Mouse (Mus musculus) kidney, adult 11 months (tissue): ENCODE measurements around the gene Tymp.

Source experiments
- DNase-seq: peaks from one replicate; pipeline ENCODE4 v3.0.0; 2022

Tymp gene

DNA sequence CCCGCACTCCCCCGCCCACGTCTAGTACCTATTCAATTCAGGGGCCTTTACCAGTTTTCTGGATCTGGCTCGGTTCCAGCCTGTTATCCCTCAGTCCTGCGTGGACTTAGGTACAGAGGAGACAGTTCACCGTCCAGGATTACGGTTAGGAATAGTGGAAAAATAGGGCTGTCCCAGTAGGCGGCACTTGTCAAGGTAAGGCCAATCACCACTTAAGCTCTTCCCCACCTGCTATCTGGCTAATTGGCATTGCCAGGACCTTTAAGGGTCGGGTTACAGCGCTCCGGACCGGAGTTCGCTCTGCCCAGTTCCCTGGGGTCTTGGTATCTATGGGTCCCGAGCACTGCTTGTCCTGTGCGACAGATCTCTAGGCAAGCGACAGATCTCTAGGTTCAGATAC lies at the start of gene Tymp:
Gene Tymp, minus strand, starts transcription at position 83 of the 400 bp plus-strand sequence.
- DNase-seq: peak; percentile 27

DNA sequence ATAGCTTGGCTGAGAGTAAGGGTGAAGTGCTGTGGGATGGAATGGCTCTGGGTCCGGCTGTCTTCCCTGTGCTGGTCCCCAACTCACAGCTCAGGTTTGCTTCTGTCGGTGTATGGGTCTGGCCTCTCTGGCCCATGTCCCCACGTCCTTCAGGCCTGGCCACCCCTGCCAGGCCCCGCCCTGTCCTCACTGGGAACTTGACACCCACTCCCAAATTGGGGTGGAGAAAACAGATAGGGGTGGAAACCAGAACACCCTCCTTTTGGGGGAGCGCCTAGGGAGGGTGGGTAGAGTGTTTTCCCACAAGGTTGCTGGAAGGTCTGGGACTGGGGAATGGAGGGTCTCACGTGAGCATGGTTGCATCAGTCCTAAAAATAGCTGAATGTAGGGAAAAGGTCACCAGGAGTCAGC lies 48.9 kb upstream of the Tymp start, which contains the start of gene Cpt1b:
Gene Cpt1b, minus strand, starts transcription at position 153 of the 411 bp plus-strand sequence.
- peak; percentile 82 for DNase-seq

DNA sequence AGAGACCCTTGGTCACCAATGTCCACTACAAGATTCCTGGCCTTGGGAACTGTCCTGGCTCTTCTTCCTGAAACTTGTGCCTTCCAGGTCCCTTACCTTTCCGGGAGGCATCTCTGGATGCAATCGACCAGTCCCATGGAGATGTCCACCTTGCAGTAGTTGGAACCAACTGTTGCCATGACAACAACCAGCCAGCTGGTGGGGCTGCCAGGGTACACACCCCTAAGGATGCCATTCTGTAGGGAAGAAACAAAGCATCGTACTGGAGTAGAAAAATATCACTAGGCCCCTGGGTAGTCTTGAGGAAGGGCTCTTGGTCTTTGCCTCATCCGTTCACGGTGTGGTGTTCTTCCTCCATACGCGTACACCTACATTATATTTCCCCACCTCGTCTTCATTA lies 47.8 kb upstream of the Tymp start:
- no peak for DNase-seq

DNA sequence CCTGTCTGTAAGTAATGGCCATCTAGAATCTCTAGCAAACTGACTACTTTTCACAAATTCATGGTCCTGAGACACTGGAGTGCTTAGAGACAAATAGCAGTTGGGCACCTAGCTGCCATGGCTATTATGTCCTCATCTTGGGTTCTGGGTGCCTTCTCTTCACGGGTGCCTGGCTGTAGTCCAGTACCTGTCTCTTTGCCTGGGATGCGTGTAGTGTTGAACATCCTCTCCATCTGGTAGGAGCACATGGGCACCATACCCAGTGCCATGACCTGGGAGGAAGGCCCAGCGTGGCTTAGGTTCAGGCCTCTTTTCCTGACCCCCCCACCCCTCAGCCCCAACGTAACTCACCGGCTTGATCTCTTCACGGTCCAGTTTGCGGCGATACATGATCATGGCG lies 45.1 kb upstream of the Tymp start:
- no peak for DNase-seq

DNA sequence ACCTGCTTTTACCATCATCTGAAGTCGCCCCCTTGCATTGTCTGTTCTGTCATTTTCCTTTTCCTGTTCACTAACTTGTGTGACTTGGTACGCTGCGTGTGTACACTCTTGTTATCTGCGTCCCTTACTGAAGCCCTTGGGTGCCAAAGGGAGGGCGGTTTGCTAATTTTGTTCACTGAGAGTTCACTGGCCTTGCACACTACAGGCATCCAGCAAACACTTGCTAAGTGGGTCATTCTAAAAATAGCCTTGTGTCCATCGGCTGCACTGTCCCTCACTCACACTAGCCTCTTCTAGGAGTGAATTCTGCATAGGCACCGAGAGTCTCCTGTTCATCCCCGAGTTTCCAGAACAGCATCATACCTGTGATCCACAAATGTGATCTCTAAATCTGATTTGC lies 38.4 kb upstream of the Tymp start:
- no peak for DNase-seq

DNA sequence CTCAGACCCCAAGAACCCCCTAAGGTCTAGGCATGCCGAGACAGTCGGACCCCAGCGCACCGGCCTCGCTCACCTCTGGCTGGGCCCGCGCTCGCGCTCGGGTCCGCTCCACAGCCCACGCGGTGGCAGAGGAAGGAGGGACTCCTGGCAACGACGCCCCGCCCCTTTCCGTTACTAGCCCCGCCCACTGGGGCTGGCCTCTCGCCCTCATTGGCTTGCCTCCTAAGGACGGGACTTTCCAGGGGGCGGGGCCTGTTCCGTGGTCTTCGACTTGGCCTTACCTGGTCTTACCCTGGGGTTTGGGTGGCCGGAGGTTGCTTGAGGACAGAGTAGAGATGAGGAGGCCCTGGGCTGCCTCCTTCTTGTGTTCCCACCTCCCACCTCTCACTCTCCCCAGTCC lies 33.3 kb upstream of the Tymp start, which contains the start of gene Syce3:
Gene Syce3, minus strand, starts transcription at position 386 of the 400 bp plus-strand sequence.
- no peak for DNase-seq

DNA sequence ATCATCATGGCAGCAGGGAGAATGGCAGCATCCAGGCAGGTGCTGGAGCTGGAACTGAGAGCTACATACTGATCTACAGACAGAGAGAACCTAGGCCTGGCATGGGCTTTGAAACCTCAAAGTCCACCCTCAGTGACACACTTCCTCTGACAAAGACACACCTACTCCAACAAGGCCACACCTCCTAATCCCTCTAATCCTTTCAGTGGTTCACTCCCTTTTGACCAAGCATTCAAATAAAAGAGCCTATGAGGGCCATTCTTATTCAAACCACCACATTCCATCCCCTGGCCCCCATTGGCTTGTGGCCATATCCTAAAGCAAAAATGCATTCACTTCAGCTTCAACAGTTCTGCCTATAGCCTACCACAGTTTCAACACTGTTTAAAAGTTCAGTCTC lies 29.9 kb upstream of the Tymp start:
- DNase-seq: no peak

DNA sequence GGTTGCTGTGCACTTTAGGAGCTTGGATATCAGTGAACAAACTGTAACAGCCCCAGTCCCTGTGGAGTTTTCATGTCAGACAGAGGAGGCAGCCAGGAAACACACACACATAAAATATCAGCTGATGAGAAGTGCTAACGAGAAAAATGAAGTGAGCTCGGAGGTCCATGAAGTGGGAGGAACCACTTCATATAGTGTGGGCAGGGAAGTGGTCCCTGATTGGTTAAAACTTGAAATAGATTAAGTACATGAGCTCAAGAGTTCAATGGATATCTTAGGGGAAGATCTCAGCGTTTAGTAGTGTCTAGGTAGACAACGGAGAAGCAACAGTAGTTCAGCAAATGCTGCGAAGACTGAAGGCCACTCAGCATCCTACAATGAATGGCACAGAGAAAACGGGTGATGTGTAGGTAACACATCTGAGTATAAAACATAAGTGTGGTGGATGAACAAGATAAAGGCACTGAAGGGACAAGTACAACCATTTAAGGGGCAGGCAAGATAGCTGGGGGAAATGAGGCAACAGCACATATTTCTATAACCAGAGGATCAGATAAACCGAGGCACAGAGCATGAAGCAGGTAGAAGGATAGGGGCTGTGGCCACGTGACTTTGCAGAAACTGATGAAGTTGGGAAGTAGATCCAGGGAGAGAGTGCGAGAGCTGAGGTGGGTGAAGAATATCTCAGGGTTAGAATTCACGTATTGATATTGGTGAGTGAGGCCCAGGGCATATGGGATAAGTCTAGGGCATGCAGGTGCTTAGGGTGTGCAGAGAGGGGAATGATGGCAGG lies 28.2 kb upstream of the Tymp start:
- no peak for DNase-seq

DNA sequence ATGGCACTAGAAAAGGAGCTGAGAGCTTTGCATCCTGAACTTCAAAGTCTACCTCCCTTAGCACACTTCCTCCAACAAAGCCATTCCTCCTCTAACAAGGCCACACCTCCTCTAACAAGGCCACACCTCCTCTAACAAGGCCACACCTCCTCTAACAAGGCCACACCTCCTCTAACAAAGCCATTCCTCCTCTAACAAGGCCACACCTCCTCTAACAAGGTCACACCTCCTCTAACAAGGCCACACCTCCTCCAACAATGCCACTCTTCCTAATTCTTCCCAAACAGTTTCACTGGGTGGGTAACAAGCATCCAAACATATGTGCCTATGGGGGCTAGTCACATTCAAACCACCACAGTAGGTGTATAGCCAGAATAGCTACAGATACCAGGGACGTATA lies 25.6 kb upstream of the Tymp start:
- no peak for DNase-seq

DNA sequence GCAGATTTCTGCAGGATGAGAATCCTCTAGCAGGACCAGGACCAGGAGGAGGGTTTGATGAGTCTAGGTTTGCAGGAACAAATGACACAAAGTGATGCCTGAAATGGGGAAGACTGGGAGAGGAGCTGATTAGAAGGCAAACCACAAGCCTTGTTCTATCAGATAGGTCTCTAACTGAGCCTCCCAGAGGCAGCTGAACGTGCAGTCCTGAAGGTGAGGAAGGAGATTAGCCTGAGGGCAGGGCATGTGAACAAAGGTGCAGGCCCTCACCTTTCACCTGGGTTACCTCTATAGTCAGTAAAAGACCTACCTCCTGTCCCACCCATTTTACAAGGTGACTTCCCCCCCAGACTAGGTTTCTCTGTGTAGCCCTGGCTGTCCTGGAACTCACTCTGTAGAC lies 22.9 kb upstream of the Tymp start:
- no peak for DNase-seq

DNA sequence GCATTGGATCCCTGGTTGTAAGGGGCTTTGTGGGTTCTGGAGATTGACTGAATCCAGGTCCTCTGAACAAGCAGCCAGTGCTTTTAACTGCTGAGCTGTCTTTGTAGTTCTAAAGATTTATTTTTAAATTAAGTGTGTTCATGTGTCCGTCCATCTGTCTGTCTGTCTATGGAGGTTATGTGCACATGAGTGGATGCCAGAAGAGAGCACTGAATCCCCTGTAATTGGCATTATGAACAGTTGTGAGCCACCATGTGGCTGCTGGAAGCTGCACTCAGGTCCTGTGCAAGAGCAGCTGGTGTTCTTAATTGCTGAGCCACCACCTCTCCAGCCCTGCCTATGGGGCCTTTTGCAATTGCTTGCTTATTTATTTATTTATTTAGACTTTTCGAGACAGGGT lies 21.3 kb upstream of the Tymp start:
- DNase-seq: no peak

DNA sequence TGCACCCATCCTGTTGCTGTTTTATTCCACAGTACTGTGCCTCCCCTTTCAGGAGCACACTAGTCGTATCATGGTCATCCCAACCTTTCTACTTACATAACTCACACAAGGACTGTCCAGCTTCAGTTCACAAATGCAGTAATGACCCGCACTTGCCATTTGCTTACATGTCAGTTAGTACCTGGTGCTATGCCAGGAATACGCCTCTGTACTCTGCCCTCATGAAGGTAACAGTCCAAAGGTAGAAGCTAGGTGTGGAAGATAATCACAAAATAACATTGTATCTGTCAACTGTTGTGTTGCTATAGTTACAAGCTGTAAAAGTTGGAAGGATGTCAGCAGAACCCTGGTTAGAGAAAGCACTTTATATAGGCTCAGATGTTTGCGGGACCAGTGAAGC lies 20.0 kb upstream of the Tymp start:
- peak; percentile 68 for DNase-seq

DNA sequence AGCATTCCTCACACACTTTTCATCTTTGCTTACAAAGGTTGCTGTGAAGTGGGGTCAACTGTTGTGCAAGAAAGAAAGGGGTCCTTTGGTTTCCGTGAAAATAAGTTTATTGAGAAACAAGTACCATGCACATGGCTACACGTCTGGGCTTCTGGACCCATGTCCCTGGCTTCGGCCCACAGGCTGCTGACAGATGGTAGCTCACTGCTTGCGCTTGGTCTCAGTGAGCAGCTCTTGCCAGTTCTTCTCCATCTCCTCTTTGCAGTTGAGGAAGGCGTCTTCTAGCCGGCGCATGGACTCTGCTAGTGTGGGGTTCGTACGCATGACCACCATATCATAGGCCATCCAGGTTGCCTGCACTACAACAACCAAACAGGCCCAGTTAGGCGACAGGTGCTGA lies 13.2 kb upstream of the Tymp start:
- DNase-seq: no peak

DNA sequence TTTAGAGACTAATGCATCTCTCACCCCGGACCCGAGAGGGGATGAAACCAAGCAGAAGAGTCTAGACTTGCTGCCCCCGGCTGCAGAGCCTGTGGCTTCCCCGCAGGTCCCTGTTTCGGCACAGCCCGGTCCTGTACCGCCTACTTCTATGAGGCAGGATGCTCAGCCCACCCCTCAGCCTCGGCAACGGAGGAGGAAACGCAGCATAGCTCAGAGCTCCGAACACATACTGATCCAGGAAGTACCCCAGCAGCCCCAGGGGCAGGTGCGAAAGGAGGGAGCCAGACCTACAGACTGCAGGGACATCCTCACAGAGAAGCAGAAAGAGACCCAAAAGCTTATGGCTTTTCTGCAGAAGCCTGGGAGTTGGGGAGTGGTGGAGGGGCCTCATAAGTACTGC lies 10.3 kb upstream of the Tymp start:
- DNase-seq: no peak

DNA sequence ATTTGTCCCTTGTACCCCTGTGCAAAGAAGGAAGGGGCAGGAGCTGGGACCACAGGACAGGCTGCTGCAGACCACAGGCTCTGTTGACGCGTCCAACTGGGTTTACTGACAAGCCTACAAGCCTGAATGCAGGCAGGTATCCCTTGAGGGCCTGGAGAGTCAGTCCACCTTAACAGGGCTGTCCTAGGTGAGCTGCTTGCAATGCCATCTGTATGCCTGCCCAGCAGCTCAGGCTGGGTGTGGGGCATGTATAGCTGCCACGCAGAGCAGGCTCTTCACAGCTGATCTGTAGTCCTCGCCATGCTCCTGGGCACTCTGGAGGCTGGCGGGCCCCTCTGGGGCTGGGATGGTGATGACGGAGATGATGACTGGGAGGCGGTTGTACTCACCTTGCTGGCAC lies 7.8 kb upstream of the Tymp start, which contains the start of gene Klhdc7b:
Gene Klhdc7b, plus strand, starts transcription at position 301 of the 400 bp plus-strand sequence.
- no peak for DNase-seq

DNA sequence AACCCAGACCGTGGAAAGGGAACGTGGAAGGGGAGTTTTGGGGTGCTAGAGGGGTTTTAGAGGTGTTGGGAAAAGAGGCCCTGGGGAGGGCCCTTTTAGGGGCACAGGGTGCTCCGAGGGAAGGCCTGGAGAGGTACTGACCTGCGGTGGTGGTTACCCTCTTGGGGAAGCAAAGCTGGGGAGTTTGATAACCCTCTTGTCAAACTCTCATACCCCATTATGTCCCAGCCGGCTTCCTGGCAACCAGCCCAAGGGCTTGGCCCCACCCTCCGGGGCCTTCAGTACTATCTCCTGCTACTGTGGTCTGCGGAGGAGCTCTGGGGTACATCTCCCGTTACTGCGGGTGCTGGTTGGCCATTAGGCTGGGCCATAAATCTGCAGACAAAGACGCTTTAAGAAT lies 2.6 kb upstream of the Tymp start:
- DNase-seq: no peak

DNA sequence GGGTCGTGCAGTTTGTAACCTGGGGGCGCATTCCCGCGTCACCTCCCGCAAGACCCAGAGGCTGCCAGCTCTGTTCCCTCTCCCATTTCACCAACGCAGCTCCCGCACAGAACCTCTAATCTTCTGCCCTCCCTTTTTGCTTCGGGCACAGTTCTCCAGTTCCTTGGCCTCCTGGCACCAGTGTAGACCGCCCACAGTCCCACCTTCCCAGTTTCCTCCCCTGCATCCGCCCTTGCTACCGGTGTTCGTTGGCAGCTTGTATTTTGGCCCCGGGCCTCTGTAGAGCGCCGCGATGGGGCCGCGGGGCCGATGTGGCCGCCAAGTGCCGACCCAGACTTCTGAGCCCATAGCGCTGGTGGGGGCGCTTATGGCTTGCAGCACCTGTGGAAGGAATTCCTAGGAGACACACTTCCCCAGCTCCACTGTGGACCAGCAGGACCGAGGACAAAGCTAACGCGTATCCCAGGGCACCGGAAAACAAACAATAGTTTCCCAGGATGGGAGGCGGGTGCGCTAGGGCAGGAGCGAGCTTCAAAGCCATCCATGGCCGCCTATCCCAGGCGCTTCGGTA lies 2.1 kb upstream of the Tymp start, which contains the start of gene Odf3b:
Gene Odf3b, minus strand, starts transcription at position 452 of the 571 bp plus-strand sequence.
- peak; percentile 33 for DNase-seq

DNA sequence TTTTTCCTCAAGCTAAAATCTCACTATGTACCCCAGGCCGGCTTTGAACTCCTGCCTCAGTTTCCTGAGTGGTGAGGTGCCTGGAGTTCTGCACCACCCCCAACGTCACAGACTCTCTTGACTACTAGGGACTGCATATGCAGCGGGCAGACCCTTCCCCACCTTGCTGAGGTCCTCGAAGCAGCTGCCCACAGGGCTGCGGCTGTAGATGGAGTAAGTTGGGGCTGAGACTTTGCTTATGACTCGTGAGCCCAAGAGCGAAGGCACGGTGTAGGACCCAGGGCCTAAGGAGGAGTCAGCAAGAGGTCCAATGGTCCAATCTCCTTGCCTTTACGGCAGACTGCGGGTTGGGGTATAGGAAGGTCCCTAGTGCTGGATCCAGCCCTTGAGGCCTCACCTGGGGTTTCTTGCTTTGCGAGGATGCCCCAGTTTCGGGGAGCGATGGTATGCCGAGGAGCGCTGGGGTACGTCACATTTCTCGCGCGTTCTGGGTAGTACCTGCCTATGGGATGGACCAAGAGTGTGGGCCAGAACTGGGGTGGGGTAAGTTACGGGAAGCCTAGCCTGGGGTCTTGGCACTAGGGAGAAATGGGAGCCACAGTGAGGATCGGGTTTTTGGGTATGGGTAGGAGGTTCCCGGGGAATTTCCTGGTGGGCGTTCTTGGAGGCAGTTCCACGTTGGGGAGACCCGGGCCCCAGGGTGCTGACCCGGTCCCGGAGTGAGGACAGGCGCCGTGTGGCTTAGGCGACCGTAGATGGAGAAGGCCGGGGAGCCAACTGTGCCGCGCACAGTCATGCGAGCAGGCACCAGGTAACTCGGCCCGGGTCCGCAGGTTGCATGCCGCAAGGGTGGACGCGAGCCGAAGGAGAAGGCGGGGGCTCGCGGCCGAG lies 1.3 kb upstream of the Tymp start:
- no peak for DNase-seq

DNA sequence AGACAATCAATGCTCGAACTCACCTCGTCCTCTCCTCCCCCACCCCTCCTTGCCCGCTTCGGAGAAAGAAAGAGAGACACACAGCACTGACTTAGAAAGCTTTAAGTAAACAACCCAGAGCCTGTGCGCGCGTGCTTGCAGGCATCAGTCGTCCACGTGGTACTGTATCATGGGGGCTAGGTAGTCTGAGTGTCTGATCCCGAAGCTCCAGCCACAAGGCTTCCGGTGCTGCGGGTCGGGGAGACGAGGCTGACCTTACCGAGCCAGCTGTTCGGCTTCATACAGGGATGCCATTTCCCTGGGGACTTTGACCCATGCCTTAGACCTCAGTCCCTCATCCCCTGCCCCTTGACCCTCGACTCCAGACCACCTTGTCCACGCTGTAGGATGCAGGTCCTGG lies 523 bp upstream of the Tymp start:
- no peak for DNase-seq

DNA sequence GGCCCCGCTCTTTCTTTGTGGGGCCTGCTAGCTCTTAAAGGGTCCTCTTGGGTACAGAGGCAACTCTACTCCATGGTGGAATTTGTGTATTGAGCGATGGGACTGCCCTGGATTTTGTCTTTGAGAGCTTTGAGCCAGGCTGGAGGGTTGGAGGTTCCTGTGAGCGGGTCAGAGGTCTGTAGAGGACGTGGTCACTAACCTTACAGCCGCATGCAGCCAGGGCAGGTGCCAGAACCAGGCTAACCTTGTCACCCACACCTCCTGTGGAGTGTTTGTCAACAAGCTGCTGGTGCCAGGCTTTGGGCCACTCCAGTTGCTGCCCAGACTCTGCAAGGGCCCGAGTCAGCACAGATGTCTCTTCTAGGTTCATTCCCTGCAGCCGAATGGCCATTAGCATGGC lies 799 bp downstream of the Tymp start:
- no peak for DNase-seq

DNA sequence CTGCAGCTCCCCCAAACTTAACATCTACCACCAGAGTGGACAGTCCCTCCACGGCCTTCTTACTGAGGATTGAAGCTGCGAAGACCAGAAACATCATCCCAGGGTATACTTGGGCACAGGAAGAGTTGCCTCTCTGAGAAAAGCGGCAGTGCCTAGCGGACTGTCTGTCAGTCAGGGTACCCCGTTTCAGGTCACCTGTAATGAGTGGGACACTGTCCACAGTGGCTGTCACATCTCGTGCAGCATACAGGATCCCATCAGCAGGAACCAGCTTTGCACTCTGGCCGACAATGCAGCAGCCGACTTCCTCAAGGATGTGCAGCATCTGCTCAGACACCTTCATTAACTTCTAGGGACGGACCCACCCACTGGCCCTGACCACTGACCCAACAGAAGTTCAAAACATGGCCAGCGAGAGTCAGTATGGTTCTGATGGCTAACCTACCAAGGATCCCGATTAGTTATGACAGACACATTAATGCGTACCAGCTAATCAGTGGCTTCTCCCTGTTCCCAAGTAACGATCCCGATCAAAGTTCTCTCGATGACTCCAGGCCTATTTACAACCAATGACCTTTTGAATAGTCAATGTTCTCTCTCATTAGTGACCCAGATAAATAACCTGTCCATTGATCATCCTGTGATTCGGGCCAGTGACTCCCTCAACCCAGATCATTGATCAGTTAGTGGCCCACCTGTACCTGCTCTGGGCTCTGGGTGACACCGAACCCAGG lies 1.9 kb downstream of the Tymp start:
- no peak for DNase-seq

DNA sequence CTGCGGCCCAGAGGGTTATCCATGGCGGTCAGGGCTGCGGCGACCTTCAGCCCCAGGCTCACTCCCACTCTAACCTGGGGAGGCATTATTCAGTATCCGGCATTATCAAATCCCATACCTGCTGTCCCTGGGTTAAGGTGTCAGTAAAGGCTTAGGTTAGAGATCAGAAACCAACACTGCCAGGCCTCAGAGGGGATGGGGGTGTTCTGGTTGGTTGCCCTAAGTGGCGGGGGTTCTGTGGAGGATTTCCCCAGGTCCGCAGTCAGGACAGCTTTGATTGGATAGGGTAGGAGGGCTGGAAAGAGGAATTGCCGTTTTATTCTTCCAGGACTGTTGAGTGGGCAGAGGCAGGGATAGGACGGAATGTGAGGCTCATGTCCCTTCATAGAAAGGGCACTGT lies 2.5 kb downstream of the Tymp start:
- no peak for DNase-seq

DNA sequence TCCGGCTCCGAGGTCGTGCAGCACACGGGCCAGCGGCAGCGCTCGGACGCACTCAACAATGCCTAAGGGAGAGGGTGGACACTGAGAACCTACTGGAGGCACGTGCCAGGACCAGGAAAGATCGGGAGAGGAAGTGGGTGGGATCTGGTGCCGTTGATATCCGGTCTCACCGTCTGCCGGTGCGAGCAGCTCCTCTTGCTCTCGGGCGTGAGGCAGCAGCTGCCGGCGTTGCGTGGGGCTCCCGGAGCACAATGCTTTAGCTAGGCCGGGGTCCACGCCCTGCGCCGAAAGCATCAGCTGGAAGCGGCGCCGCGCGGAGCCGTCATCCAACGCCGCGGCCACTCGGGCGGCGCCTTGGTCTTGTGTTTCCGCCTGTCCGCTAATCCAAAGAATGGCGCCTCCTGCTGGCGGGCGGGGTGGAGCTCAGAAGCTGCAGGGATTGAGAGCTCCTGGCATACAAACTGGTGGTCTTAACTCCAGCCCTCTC lies 3.0 kb downstream of the Tymp start, which contains the start of gene Sco2:
Gene Sco2, minus strand, starts transcription at position 85 of the 487 bp plus-strand sequence.
- DNase-seq: peak; percentile 91
